Mouse (Mus musculus): Measurements from ENCODE around the gene Epb41l2.

DNA sequence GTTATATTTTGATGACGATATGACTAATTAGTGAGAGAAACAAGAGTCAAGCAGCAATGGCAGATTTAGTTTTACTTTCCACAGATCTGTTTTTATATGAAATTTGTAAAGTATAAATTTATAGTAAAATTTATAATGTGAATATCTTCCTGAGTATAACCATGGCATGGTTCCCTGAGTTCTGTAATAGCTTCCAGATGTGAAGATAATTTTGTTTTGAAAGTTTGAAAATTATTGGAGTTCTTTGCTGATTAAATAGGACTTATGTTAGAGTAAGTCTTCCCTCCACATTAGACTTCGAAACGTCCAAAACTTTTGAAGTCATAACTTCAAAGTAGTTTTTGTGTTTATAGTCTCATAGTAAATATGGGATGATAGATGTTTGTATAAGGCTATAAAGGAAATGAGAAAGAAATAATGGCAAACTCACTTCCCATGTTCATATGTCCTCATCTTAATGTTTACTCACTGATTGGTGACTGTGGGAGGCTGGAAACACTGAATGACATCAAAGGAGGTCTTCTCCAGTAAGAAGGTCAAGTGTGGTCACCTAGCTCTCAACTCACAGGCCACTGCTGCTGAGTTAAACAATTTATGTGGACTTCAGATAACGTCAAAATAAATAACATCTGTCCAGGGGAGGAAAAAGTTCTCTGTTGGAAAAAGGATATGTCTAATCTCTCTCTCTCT is 26.1 kb upstream of the Epb41l2 start:
- TF ChIP-seq POLR2A (IDR thresholded peaks at IDR 0.05; ENCODE audit: borderline replicate concordance, insufficient read depth, low read length) (no peak), CTCF (IDR thresholded peaks at IDR 0.05; ENCODE audit: borderline replicate concordance, insufficient read depth, low read depth, low read length) (no peak)
